Mouse (Mus musculus) cerebellum, postnatal 36 days (tissue): ENCODE measurements around the gene Nemp1.
"Not testable (repeated sequence)": the region's sequence is repeated elsewhere in the genome, so short reads cannot be mapped to it uniquely, and the experiment has no call there.

ENCODE experiments used
- DNase-seq, 2 experiments: peaks; one replicate each; pipeline ENCODE4 v3.0.0; 2021 to 2022; ENCODE audit warnings: mixed read lengths in 2 of 2

Nemp1 gene

GRCm38 (mm10) chr10:127645791-127646190, 20.9 kb upstream of the Nemp1 start:
- DNase-seq: no peak

- no peak for DNase-seq
Measured at GRCm38 (mm10) chr10:127652906-127653638, 13.6 kb upstream of the Nemp1 start.

GRCm38 (mm10) chr10:127654970-127655579, 11.6 kb upstream of the Nemp1 start:
- no peak for DNase-seq

GRCm38 (mm10) chr10:127657617-127658016, 9.1 kb upstream of the Nemp1 start:
- DNase-seq: not testable (repeated sequence)

- DNase-seq: no peak
Measured at GRCm38 (mm10) chr10:127658076-127658475, 8.6 kb upstream of the Nemp1 start.

- DNase-seq: no peak
Measured at GRCm38 (mm10) chr10:127659551-127659950, 7.2 kb upstream of the Nemp1 start.

GRCm38 (mm10) chr10:127661291-127661914, 5.3 kb upstream of the Nemp1 start:
- DNase-seq: peak in 1 of 2 experiments; percentile 37

- peak; percentile 69 to 75 for DNase-seq
Measured at GRCm38 (mm10) chr10:127661915-127662663, 4.6 kb upstream of the Nemp1 start.

- DNase-seq: peak in 1 of 2 experiments; percentile 52
Measured at GRCm38 (mm10) chr10:127662666-127663253, 3.9 kb upstream of the Nemp1 start.

GRCm38 (mm10) chr10:127663590-127663989, 3.1 kb upstream of the Nemp1 start:
- DNase-seq: no peak

- no peak for DNase-seq
Measured at GRCm38 (mm10) chr10:127664166-127664565, 2.5 kb upstream of the Nemp1 start.

GRCm38 (mm10) chr10:127664891-127665290, 1.8 kb upstream of the Nemp1 start:
- DNase-seq: no peak

GRCm38 (mm10) chr10:127665366-127666181, 1.1 kb upstream of the Nemp1 start:
- DNase-seq: peak in 1 of 2 experiments; percentile 20

GRCm38 (mm10) chr10:127667269-127668092, 780 bp downstream of the Nemp1 start:
- peak; percentile 62 to 74 for DNase-seq

- DNase-seq: peak; percentile 70 to 75
Measured at GRCm38 (mm10) chr10:127668093-127669050, 1.7 kb downstream of the Nemp1 start, which contains the start of gene Nab2. TSS of gene Nab2 (minus strand) at chr10:127668568.

- DNase-seq: peak in 1 of 2 experiments; percentile 31
Measured at GRCm38 (mm10) chr10:127669170-127669569, 2.5 kb downstream of the Nemp1 start.

GRCm38 (mm10) chr10:127670185-127670584, 3.5 kb downstream of the Nemp1 start:
- no peak for DNase-seq

- peak in 1 of 2 experiments; percentile 31 for DNase-seq
Measured at GRCm38 (mm10) chr10:127671276-127671675, 4.6 kb downstream of the Nemp1 start.

GRCm38 (mm10) chr10:127674046-127674655, 7.5 kb downstream of the Nemp1 start:
- no peak for DNase-seq
